Mouse (Mus musculus): ENCODE measurements around the gene Ckm. TPM values are rescaled to one million over a fixed set of nuclear protein-coding genes. Genes with fewer than 3 reads are reported as not detected.

Ckm gene
- 0.33 and 0.72 TPM in 2 replicates for polyA plus RNA-seq (2012; ENCODE audit: low replicate concordance)

GRCm38 (mm10) chr7:19404476-19404875, at the start of gene Ckm:
TSS of gene Ckm (plus strand) at chr7:19404776.

GRCm38 (mm10) chr7:19359299-19359891, 45.2 kb upstream of the Ckm start, which contains the start of the genes Cd3eap and Ppp1r13l:
TSS of gene Cd3eap (minus strand) at chr7:19359483.
TSS of gene Ppp1r13l (plus strand) at chr7:19359749.

DNA sequence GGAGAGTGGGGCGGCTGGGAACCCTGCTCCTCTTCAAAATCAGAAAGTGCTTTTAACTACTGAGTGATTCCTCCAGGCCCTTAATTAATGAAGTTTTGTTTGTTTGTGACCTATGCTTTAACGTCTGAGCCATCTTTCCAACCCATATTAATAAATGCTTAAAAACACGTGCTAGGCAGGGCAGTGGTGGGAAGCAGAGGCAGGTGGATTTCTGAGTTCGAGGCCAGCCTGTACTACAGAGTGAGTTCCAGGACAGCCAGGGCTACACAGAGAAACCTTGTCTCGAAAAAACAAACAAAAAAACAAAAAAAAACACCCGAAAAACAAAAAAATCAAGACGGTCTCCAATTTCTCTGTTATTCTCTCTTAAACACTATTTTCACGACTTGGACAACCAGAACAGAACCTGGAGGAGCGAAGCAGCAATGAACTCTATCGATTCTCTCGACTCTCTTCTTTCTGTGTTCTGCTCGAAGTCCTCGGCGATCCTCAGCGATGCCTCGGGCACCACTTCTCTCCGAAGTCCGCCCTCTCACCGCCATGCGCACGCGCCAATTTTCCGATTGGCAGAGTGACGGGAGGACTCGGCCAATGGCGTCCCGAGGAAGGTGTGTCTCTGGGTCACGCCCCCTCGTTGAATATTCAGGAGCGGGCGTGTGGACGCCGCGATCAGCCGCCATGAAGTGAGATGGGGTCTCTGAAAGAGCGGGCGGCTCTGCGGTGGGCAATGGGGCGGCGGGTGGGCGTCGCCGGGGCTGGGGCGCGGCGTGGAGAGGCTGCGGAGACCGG, 23.0 kb upstream of the Ckm start, which contains the start of gene Ercc2:
Gene Ercc2 (plus strand): TSS at position 634 of the 789 bp plus-strand sequence.

GRCm38 (mm10) chr7:19403731-19404296, 762 bp upstream of the Ckm start, which contains the start of gene Klc3:
TSS of gene Klc3 (minus strand) at chr7:19404104.

DNA sequence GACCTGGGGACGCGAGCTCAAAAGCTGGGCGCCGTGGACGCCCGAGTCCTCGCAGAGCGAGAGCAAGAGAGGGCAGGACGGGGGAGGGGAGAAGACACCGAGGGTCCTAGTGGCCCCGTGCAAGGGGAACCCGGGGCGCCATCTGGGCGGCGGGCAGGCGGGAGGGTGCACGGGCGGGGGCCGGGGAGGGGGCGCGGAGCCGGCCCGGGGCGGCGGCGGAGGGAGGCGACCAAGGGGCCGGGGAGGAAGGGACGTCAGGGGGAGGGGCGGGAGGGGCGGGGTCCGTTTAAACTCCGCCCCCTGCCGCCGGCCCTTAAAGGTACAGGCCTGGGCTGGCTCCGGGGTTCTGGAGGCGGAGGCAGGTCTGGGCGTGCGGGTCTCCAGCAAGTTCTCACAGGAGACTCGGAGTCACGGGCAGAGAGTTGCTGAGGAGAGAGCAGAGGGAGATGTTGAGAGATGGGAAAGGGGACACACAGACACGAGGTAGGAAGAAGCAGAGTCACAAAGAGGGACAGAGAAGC, 54.1 kb downstream of the Ckm start, which contains the start of gene Mark4:
Gene Mark4 (minus strand): TSS at position 231 of the 521 bp plus-strand sequence.

GRCm38 (mm10) chr7:19462884-19463381, 58.4 kb downstream of the Ckm start, which contains the start of gene Exoc3l2:
TSS of gene Exoc3l2 (plus strand) at chr7:19463331.

Other genes starting within 250 kb of the Ckm start
- 0.07 TPM in 1 of 2 replicates, not detected in the other for gene Gipr, start 238.6 kb upstream of the Ckm start, polyA plus RNA-seq (2012; ENCODE audit: low replicate concordance)
- 6.5 and 12.1 TPM in 2 replicates for gene Eml2, start 228.4 kb upstream of the Ckm start, polyA plus RNA-seq (2012; ENCODE audit: low replicate concordance)
- 0.88 and 1.3 TPM in 2 replicates for gene Gpr4, start 192.2 kb upstream of the Ckm start, polyA plus RNA-seq (2012; ENCODE audit: low replicate concordance)
- gene Opa3, start 176.4 kb upstream of the Ckm start, polyA plus RNA-seq (2012; ENCODE audit: low replicate concordance) = 10.7 and 15.7 TPM in 2 replicates
- 240 and 739 TPM in 2 replicates for gene Vasp, start 133.0 kb upstream of the Ckm start, polyA plus RNA-seq (2012; ENCODE audit: low replicate concordance)
- 0.62 and 1.2 TPM in 2 replicates for gene Ppm1n, start 124.7 kb upstream of the Ckm start, polyA plus RNA-seq (2012; ENCODE audit: low replicate concordance)
- 0.57 and 1.1 TPM in 2 replicates for gene Rtn2, start 122.2 kb upstream of the Ckm start, polyA plus RNA-seq (2012; ENCODE audit: low replicate concordance)
- 1.1 and 5.9 TPM in 2 replicates for gene Fosb, start 94.7 kb upstream of the Ckm start, polyA plus RNA-seq (2012; ENCODE audit: low replicate concordance)
- gene Ercc1, start 60.0 kb upstream of the Ckm start, polyA plus RNA-seq (2012; ENCODE audit: low replicate concordance) = 21.3 and 28.9 TPM in 2 replicates
- 35.9 and 52.0 TPM in 2 replicates for gene Cd3eap, start 45.3 kb upstream of the Ckm start, polyA plus RNA-seq (2012; ENCODE audit: low replicate concordance)
- 19.1 and 23.9 TPM in 2 replicates for gene Ppp1r13l, start 45.0 kb upstream of the Ckm start, polyA plus RNA-seq (2012; ENCODE audit: low replicate concordance)
- gene Ercc2, start 22.8 kb upstream of the Ckm start, polyA plus RNA-seq (2012; ENCODE audit: low replicate concordance) = 43.1 and 62.1 TPM in 2 replicates
- gene Klc3, start 672 bp upstream of the Ckm start, polyA plus RNA-seq (2012; ENCODE audit: low replicate concordance) = 1.8 and 4.2 TPM in 2 replicates
- 18.3 and 53.5 TPM in 2 replicates for gene Mark4, start 54.0 kb downstream of the Ckm start, polyA plus RNA-seq (2012; ENCODE audit: low replicate concordance)
- 0.96 and 3.4 TPM in 2 replicates for gene Exoc3l2, start 58.6 kb downstream of the Ckm start, polyA plus RNA-seq (2012; ENCODE audit: low replicate concordance)
- 5.1 and 6.1 TPM in 2 replicates for gene Bloc1s3, start 103.6 kb downstream of the Ckm start, polyA plus RNA-seq (2012; ENCODE audit: low replicate concordance)
- gene Trappc6a, start 103.6 kb downstream of the Ckm start, polyA plus RNA-seq (2012; ENCODE audit: low replicate concordance) = 53.1 and 54.0 TPM in 2 replicates
- gene Nkpd1, start 113.1 kb downstream of the Ckm start, polyA plus RNA-seq (2012; ENCODE audit: low replicate concordance) = 0.13 and 0.14 TPM in 2 replicates
- gene Ppp1r37, start 158.3 kb downstream of the Ckm start, polyA plus RNA-seq (2012; ENCODE audit: low replicate concordance) = 143 and 152 TPM in 2 replicates
- 10.0 and 11.1 TPM in 2 replicates for gene Zfp296, start 172.5 kb downstream of the Ckm start, polyA plus RNA-seq (2012; ENCODE audit: low replicate concordance)
- 22.7 and 43.0 TPM in 2 replicates for gene Gemin7, start 172.8 kb downstream of the Ckm start, polyA plus RNA-seq (2012; ENCODE audit: low replicate concordance)
- 117 and 363 TPM in 2 replicates for gene Clasrp, start 199.7 kb downstream of the Ckm start, polyA plus RNA-seq (2012; ENCODE audit: low replicate concordance)
- gene Relb, start 224.7 kb downstream of the Ckm start, polyA plus RNA-seq (2012; ENCODE audit: low replicate concordance) = 13.7 and 26.5 TPM in 2 replicates